Mouse (Mus musculus): ENCODE results near the gene Kat7.

Kat7 gene

GRCm38 (mm10) chr11:95250110-95250509 is 59.9 kb downstream of the Kat7 start:
- in situ Hi-C loops (cut with MboI; ENCODE audit: unreplicated experiment in 2 of 2) = loop anchor here (10.0 to 25.0 kb wide), 2 partner anchors 205 to 412 kb away; partner anchors contain the start of genes Pdk2 (in 2 of the 2) and Phb (in 1 of the 2)

GRCm38 (mm10) chr11:95247065-95247464 is 63.0 kb downstream of the Kat7 start:
- in situ Hi-C loops (cut with MboI; ENCODE audit: unreplicated experiment in 2 of 2) = loop anchor here in 1 of 2 experiments (25.0 kb wide), 1 partner anchor 990 kb away; no protein-coding TSS in a partner anchor

GRCm38 (mm10) chr11:95245456-95245855 is 64.6 kb downstream of the Kat7 start:
- in situ Hi-C loops (cut with MboI; ENCODE audit: unreplicated experiment in 2 of 2) = loop anchor here in 1 of 2 experiments (25.0 kb wide), 1 partner anchor 992 kb away; no protein-coding TSS in a partner anchor

GRCm38 (mm10) chr11:95242653-95243052 is 67.4 kb downstream of the Kat7 start:
- in situ Hi-C loops (cut with MboI; ENCODE audit: unreplicated experiment in 2 of 2) = loop anchor here (5.0 to 25.0 kb wide), 2 partner anchors 120 to 995 kb away; partner anchors contain the start of gene Dlx3 (in 1 of the 2)

GRCm38 (mm10) chr11:95238477-95238876 is 71.6 kb downstream of the Kat7 start:
- in situ Hi-C loops (cut with MboI; ENCODE audit: unreplicated experiment in 2 of 2) = loop anchor here (10.0 to 25.0 kb wide), 4 partner anchors 104 to 999 kb away; partner anchors contain the start of gene Col1a1 (in 1 of the 2)

- in situ Hi-C loops (cut with MboI; ENCODE audit: unreplicated experiment in 2 of 2) = loop anchor here (10.0 to 25.0 kb wide), 4 partner anchors 98 to 1005 kb away; partner anchors contain the start of gene Col1a1 (in 1 of the 2)
Observed at GRCm38 (mm10) chr11:95232329-95232696, 77.7 kb downstream of the Kat7 start.

GRCm38 (mm10) chr11:95231688-95232328 is 78.2 kb downstream of the Kat7 start:
- in situ Hi-C loops (cut with MboI; ENCODE audit: unreplicated experiment in 2 of 2) = loop anchor here (10.0 to 25.0 kb wide), 4 partner anchors 97 to 1005 kb away; partner anchors contain the start of gene Col1a1 (in 1 of the 2)

GRCm38 (mm10) chr11:95227467-95227866 is 82.6 kb downstream of the Kat7 start:
- in situ Hi-C loops (cut with MboI; ENCODE audit: unreplicated experiment in 2 of 2) = loop anchor here in 1 of 2 experiments (25.0 kb wide), 1 partner anchor 1010 kb away; no protein-coding TSS in a partner anchor

- in situ Hi-C loops (cut with MboI; ENCODE audit: unreplicated experiment in 2 of 2) = loop anchor here in 1 of 2 experiments (25.0 kb wide), 1 partner anchor 1012 kb away; no protein-coding TSS in a partner anchor
Observed at GRCm38 (mm10) chr11:95225448-95225847, 84.6 kb downstream of the Kat7 start.
